Mouse (Mus musculus) liver, embryonic 13.5 days (tissue): ENCODE results near the gene Tert. TPM values are rescaled to one million over a fixed set of nuclear protein-coding genes. Genes with fewer than 3 reads are reported as not detected.
A peak's percentile ranks its signal among the peaks of the same experiment; 100 is the strongest.

ENCODE experiments used
- ATAC-seq: fragments of 200-750 bp; cut with Nextera tagmentation; 2 replicates; pipeline ENCODE4 v1.8.0; 2017; ENCODE audit warnings: low read depth, mild to moderate bottlenecking, moderate number of reproducible peaks, moderate library complexity
- DNase-seq: peaks from one replicate; pipeline ENCODE4 v3.0.0; 2022
- H3K27ac ChIP-seq: fragments of 300-500 bp; sonication (generic); 2 replicates; pipeline ENCODE4 v1.5.1; 2015; ENCODE audit warnings: moderate library complexity, mild to moderate bottlenecking, inconsistent platforms
- H3K27me3 ChIP-seq: fragments of 300-500 bp; sonication (generic); 2 replicates; pipeline ENCODE4 v1.6.1; 2015; ENCODE audit warnings: mild to moderate bottlenecking, inconsistent platforms
- H3K36me3 ChIP-seq: fragments of 300-500 bp; sonication (generic); 2 replicates; pipeline ENCODE4 v1.6.1; 2015; ENCODE audit warnings: mild to moderate bottlenecking, inconsistent platforms
- H3K4me1 ChIP-seq: fragments of 300-500 bp; sonication (generic); replicated peaks from 2 replicates; pipeline ENCODE4 v1.6.1; 2015; ENCODE audit warnings: inconsistent platforms
- H3K4me2 ChIP-seq: fragments of 300-500 bp; sonication (generic); 2 replicates; pipeline ENCODE4 v1.6.1; 2015; ENCODE audit warnings: inconsistent platforms, mild to moderate bottlenecking, moderate library complexity
- H3K4me3 ChIP-seq: fragments of 300-500 bp; sonication (generic); replicated peaks from 2 replicates; pipeline ENCODE4 v1.5.1; 2015; ENCODE audit warnings: mild to moderate bottlenecking, inconsistent platforms
- H3K9ac ChIP-seq: fragments of 300-500 bp; sonication (generic); 2 replicates; pipeline ENCODE4 v1.6.1; 2015; ENCODE audit warnings: mild to moderate bottlenecking, inconsistent platforms
- H3K9me3 ChIP-seq: fragments of 300-500 bp; sonication (generic); replicated peaks from 2 replicates; pipeline ENCODE4 v1.6.1; 2016; ENCODE audit warnings: inconsistent platforms
- WGBS: fragments of 180-500 bp; shearing (Covaris S2); methylation state at CpG from one replicate; pipeline ENCODE4 v1.1.7; 2015; ENCODE audit not compliant: insufficient replicate concordance; 5-methylcytosine and 5-hydroxymethylcytosine counted together
- polyA plus RNA-seq: library from polyadenylated mRNA; unstranded; fragments of >200 nt; fragmentation: Nextera tagmentation; extraction: Ambion mirVana; gene quantifications from 2 replicates; pipeline ENCODE4 v1.2.1, GENCODE M21; 2015

The Tert gene
- polyA plus RNA-seq, 1 experiment from 2014 or later, result 1.1 TPM

DNA sequence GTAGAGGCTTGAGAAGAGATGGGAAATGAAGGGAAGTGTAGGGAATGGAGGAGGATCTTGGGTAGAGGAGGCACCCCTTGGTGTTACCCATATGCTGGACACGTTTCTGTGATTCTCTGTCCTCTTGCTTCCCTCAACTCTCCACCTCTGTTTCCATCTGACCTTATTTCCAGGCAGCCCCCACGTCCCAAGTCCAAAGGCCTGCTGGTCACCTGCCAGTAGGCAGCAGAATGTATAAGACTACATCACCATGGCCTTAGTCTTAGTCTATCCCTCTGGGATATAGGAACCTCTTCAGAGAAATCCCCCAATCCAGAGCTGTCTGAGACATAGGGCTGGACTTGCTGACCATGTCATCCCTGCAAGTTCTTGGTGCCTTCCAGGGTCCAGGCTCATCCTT, 52.6 kb downstream of the Tert start:
- no peak overlapping the region for H3K9ac ChIP-seq
- no peaks in the 10 kb centered on the region for H3K27me3 ChIP-seq
- no peaks in the 10 kb centered on the region for H3K36me3 ChIP-seq
- H3K4me1 ChIP-seq, result peaks cover 9% of the 10 kb centered on the region; the same call in 1 of the 2 replicates
- 44% methylated on average over 2 of the region's 2 CpGs for WGBS
- no peak for ATAC-seq
- no peak overlapping the region for H3K27ac ChIP-seq
- no peak overlapping the region for H3K4me3 ChIP-seq
- no peaks in the 10 kb centered on the region for H3K9me3 ChIP-seq
- no peak overlapping the region for H3K4me2 ChIP-seq
- DNase-seq, result no peak

DNA sequence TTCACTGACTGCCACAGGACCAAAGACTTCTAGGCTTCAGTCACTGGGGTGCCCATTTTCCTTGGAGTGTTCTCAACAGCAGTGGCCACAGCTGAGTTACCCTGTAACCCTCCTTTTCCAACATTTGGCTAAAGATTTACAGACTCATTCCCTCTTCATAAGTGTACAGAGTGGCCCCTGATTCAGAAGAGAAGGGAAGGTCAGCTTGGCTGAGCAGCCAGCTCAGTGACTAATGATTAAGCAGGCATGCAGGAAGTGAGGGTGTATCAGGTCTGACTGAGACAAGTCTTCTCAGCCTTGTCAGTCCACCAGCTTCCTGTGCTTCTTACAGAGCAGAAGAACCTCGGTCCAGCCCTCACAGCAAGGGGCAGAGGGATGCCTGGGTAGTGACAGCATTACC, 53.7 kb downstream of the Tert start:
- Histone ChIP-seq H3K27me3 (no peaks in the 10 kb centered on the region), H3K36me3 (no peaks in the 10 kb centered on the region), H3K4me2 (no peak overlapping the region), H3K4me1 (peaks cover 9% of the 10 kb centered on the region; the same call in 1 of the 2 replicates), H3K4me3 (no peak overlapping the region), H3K9ac (no peak overlapping the region), H3K27ac (peak overlapping the region; percentile 76), H3K9me3 (no peaks in the 10 kb centered on the region)
- DNase-seq (no peak), ATAC-seq (peak; percentile 72)
- WGBS, result 5% methylated on average over 1 of the region's 1 CpGs

DNA sequence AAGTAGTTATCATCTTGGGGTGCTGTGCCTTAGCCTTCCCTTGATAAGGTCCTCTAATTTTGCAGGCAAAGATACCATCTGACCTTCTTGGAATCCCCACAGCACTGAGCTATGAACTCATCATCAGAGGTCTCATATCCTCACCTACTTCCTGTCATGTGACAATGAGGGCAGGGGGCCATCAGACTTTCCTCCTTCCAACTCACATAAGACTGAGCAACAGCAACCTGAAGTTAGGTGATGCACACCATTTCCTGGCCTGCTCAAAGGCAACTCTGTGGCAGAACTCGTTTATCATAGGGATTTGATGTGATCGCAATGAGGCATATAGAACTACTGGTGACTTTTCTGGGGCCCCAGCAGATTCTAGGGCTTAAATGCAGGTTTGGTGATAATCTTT, 55.5 kb downstream of the Tert start:
- ATAC-seq (no peak), DNase-seq (no peak)
- Histone ChIP-seq H3K36me3 (no peaks in the 10 kb centered on the region), H3K4me1 (peaks cover 9% of the 10 kb centered on the region; the same call in 1 of the 2 replicates), H3K4me2 (no peak overlapping the region), H3K9ac (no peak overlapping the region), H3K4me3 (no peak overlapping the region), H3K9me3 (no peaks in the 10 kb centered on the region), H3K27me3 (no peaks in the 10 kb centered on the region), H3K27ac (no peak overlapping the region)
- 65% methylated on average over 2 of the region's 2 CpGs for WGBS

DNA sequence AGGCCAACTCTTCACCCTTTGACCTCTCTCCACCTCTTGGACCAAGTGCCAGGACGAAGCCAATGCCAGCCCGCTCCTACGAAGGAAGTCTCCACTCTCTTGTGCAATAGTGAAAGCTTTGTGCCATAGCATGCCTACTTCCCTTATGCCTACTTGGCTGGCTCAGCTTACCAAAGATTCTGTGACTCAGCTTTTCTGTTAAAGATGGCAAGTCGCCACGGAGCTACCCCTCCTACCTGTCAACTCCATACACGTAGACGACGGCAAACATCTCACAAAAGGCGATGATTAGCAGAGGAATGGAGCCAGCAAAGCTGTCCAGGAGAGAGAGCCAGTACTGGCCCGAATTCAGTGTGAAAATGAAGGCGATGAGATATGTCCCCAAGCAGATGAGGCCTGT, 57.0 kb downstream of the Tert start:
- WGBS, result 70% methylated on average over 11 of the region's 11 CpGs
- Histone ChIP-seq H3K4me2 (no peak overlapping the region), H3K27ac (no peak overlapping the region), H3K36me3 (no peaks in the 10 kb centered on the region), H3K4me1 (peaks cover 9% of the 10 kb centered on the region; the same call in 1 of the 2 replicates), H3K27me3 (no peaks in the 10 kb centered on the region), H3K9ac (no peak overlapping the region), H3K4me3 (no peak overlapping the region), H3K9me3 (no peaks in the 10 kb centered on the region)
- ATAC-seq (no peak), DNase-seq (no peak)

DNA sequence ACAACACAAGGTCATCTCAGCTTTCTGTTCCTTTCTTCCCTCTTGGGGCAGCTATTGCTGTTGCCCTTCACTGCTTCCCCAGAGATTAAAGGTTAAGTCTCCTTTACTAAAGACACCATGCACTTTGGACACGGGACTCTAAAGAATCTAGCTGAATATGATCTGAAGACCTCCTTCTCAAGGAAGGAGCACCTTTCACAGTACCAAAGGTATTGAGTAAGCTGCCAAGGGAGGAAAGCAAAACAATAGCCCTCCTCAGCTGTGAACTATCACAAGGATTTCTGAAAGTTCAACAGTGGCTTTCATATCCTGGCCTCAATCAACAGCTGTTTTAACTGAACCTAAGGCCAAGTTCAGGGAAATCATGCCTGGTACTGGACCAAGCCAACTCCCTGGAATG, 57.7 kb downstream of the Tert start:
- Histone ChIP-seq H3K27me3 (no peaks in the 10 kb centered on the region), H3K9ac (no peak overlapping the region), H3K9me3 (no peaks in the 10 kb centered on the region), H3K4me2 (no peak overlapping the region), H3K4me3 (no peak overlapping the region), H3K36me3 (no peaks in the 10 kb centered on the region), H3K4me1 (peaks cover 9% of the 10 kb centered on the region; the same call in 1 of the 2 replicates), H3K27ac (no peak overlapping the region)
- WGBS, result 41% methylated on average over 1 of the region's 1 CpGs
- no peak for DNase-seq
- no peak for ATAC-seq

DNA sequence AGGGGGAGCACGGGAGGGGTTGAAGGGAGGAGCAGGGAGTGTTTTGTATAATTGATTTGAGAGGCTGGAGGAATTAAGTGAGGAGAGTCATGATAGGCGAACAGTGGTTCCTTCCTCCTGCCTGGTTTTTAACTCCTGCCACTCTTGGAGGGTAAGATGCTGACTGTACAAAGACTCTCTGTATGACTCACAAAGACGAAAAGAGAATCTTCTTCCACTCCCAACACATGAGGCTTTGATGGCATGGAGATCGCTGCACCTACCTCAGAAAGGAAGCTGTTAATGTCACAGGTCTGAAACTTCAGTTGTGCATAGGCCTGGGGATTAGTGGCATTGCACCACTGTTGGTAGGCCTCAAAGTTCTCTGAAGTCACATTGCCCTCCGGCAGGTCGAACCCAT, 58.8 kb downstream of the Tert start:
- no peak overlapping the region for H3K27ac ChIP-seq
- DNase-seq (no peak), ATAC-seq (no peak)
- no peak overlapping the region for H3K9ac ChIP-seq
- WGBS, result 64% methylated on average over 6 of the region's 6 CpGs
- no peaks in the 10 kb centered on the region for H3K36me3 ChIP-seq
- H3K9me3 ChIP-seq, result no peaks in the 10 kb centered on the region
- H3K27me3 ChIP-seq, result no peaks in the 10 kb centered on the region
- H3K4me1 ChIP-seq, result peaks cover 3% of the 10 kb centered on the region; the same call in 1 of the 2 replicates
- no peak overlapping the region for H3K4me2 ChIP-seq
- no peak overlapping the region for H3K4me3 ChIP-seq

DNA sequence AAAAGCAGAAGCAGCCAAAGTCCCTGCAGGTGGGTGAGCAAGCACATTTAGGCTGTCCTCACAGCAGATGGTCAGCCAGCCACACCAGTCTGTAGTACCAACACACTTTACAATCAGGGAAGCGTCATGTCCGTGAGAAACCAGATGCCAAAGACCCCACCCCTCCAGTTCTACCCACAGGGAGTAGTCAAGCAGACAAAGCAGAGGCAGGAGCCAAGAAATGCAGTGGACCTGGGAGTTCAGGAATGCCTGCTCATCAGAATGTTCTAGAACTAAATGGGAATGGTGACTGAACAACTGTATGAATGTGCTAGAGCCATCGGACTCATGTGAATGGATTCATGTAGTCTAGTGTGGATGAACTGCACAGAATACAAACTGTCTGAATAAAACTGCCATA, 60.9 kb downstream of the Tert start:
- no peak overlapping the region for H3K27ac ChIP-seq
- no peaks in the 10 kb centered on the region for H3K9me3 ChIP-seq
- no peaks in the 10 kb centered on the region for H3K27me3 ChIP-seq
- H3K4me2 ChIP-seq, result no peak overlapping the region
- H3K36me3 ChIP-seq, result no peaks in the 10 kb centered on the region
- H3K9ac ChIP-seq, result no peak overlapping the region
- ATAC-seq (no peak), DNase-seq (no peak)
- H3K4me1 ChIP-seq, result no peaks in the 10 kb centered on the region
- H3K4me3 ChIP-seq, result no peak overlapping the region
- 65% methylated on average over 3 of the region's 3 CpGs for WGBS

DNA sequence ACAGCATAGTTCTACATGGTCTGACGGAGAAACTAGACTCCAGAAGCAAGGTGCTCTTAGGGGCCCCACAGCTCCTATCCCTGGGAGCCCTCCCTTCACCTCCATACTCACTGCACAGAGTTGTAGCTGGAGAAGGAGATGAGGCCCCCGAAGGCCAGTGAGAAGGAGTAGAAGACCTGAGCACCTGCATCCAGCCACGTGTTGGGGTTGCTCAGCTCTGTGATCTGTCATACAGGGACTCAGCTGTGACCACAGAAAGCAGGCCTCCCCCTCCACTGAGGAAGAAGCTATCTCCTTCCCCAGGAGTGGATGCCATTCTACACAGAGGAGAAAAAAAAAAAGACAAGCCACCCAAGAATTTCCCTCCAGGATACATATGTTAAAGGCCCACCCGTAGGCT, 62.2 kb downstream of the Tert start:
- WGBS, result 51% methylated on average over 4 of the region's 4 CpGs
- ATAC-seq, result no peak

DNA sequence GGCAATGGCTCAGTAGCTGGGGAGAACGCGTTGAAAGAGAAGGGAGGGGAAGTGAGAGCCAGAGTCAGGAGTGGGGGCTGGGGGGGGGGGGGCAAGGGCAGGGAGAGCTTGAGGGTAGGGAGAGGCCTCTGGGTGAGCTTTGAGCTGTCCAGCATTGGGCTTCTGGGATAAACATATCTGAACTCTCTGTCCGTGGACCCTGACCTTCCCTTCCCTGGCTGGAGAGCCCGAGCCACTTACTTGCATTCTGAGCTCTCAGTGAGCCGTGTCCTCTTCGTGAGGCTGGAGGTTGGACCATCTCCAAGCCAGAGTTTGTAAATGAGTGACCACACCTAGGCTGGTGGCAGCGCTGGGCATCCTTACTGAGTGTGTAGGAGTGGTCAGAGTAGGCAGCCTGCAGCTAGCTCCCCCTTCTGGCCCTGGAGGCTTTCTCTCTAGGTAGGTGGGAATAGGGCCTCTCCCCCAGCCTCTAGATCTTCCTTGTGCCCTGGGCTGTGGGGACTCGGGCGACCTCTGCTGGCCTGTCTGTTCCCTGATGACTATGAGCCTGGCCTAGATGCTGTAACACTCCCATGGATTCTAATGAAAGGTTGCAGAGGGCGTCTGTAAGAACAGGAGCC, 65.6 kb downstream of the Tert start:
- Histone ChIP-seq H3K4me2 (no peak overlapping the region), H3K4me1 (peaks cover 4% of the 10 kb centered on the region; the same call in 1 of the 2 replicates), H3K27me3 (no peaks in the 10 kb centered on the region), H3K4me3 (no peak overlapping the region), H3K36me3 (no peaks in the 10 kb centered on the region), H3K9ac (no peak overlapping the region), H3K9me3 (no peaks in the 10 kb centered on the region), H3K27ac (no peak overlapping the region)
- ATAC-seq (peak; percentile 87), DNase-seq (peak; percentile 27)
- 35% methylated on average over 10 of the region's 10 CpGs for WGBS

More for the DNA sequence above, 62.2 kb downstream of the Tert start:
- Histone ChIP-seq H3K9me3 (no peaks in the 10 kb centered on the region), H3K27ac (no peak overlapping the region), H3K4me2 (no peak overlapping the region), H3K36me3 (no peaks in the 10 kb centered on the region), H3K27me3 (no peaks in the 10 kb centered on the region), H3K9ac (no peak overlapping the region), H3K4me3 (no peak overlapping the region), H3K4me1 (no peaks in the 10 kb centered on the region)
- DNase-seq, result no peak

DNA sequence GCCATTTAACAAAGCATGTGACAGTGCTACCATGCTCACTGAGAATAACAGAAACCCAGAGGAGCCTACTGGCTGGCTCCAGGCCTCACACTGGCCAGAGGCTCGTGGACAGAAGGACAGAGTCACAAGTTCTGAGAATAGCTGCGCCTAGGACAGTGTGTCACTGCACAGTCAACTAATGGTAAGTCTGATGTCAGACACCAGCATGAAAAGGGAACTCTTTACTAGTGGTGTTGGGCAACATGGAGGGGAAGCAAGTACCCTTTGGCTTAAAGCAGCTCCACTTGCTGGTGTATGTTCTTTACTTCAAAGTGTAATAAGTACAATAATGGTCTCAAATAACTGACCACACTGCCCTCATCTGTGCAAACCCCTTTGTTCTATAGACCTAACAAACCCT, 66.6 kb downstream of the Tert start:
- Histone ChIP-seq H3K4me3 (no peak overlapping the region), H3K36me3 (no peaks in the 10 kb centered on the region), H3K27ac (no peak overlapping the region), H3K27me3 (no peaks in the 10 kb centered on the region), H3K4me1 (peaks cover 4% of the 10 kb centered on the region; the same call in 1 of the 2 replicates), H3K4me2 (no peak overlapping the region), H3K9me3 (no peaks in the 10 kb centered on the region), H3K9ac (no peak overlapping the region)
- no peak for DNase-seq
- WGBS, result 38% methylated on average over 2 of the region's 2 CpGs
- no peak for ATAC-seq

DNA sequence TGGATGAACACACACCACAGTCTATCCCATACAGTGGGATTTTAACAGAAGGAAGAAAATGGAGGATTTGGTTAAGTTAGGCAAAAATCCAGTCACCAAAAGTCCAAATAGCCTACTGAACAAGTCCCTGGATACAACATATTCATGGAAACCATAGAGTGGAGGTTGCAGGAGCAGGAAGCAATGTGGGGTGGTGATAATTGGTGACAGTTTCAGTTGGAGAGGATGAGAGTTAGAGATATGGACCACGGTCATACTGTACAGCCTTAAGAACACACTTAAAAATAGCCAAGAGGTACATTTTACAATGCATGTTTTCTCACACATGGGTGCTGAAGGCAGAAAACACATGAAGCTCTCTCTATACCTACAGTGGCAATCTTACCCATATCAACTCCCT, 68.3 kb downstream of the Tert start:
- no peak for ATAC-seq
- WGBS, result 29% methylated on average over 1 of the region's 1 CpGs

DNA sequence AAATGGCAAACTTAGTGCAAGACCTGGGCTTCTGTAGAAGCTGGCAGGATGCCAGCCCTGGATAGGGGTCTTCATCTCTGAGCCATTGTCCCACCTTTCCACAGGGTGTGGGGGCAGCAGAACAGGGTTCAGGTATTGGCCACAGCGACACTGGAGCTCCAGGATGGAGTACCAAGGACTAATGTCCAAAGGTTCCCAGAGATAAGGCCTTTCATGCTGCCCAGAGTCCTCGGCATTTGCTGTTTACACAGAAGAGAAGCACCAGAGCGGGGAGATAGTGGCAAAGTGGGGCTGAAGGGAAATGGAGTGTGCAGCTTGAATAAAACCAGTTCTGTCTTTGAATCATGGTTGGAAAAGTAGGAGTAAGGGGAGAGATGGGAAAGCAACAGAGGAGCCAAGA, 69.8 kb downstream of the Tert start:
- Histone ChIP-seq H3K4me1 (peaks cover 4% of the 10 kb centered on the region; the same call in 1 of the 2 replicates), H3K27ac (no peak overlapping the region), H3K9me3 (no peaks in the 10 kb centered on the region), H3K36me3 (no peaks in the 10 kb centered on the region), H3K4me2 (no peak overlapping the region), H3K9ac (no peak overlapping the region), H3K4me3 (no peak overlapping the region), H3K27me3 (no peaks in the 10 kb centered on the region)
- ATAC-seq (no peak), DNase-seq (no peak)
- WGBS, result 48% methylated on average over 3 of the region's 3 CpGs

More for the DNA sequence above, 68.3 kb downstream of the Tert start:
- Histone ChIP-seq H3K4me1 (peaks cover 4% of the 10 kb centered on the region; the same call in 1 of the 2 replicates), H3K4me2 (no peak overlapping the region), H3K4me3 (no peak overlapping the region), H3K9me3 (no peaks in the 10 kb centered on the region), H3K27me3 (no peaks in the 10 kb centered on the region), H3K36me3 (no peaks in the 10 kb centered on the region), H3K27ac (no peak overlapping the region), H3K9ac (no peak overlapping the region)
- no peak for DNase-seq
